Mouse (Mus musculus) left cerebral cortex, adult 2 months (tissue): ENCODE data around the gene Pex16. TPM values are rescaled to one million over a fixed set of nuclear protein-coding genes. Genes with fewer than 3 reads are reported as not detected.
"Not testable (repeated sequence)": the region's sequence is repeated elsewhere in the genome, so short reads cannot be mapped to it uniquely, and the experiment has no call there.

ENCODE experiments used
- DNase-seq, 2 experiments: peaks; one replicate each; pipeline ENCODE4 v3.0.0; 2021 to 2022; ENCODE audit warnings: low spot score in 2 of 2, mixed read lengths in 1 of 2; ENCODE audit errors: extremely low spot score in 1 of 2
- H3K27ac ChIP-seq: fragments of 200-600 bp; 2 replicates; pipeline ENCODE4 v1.8.1; 2022
- H3K4me3 ChIP-seq: fragments of 200-600 bp; 2 replicates; pipeline ENCODE4 v1.8.1; 2022
- CTCF ChIP-seq: fragments of 200-600 bp; IDR thresholded peaks from 2 replicates; pipeline ENCODE4 v1.8.1; 2022; ENCODE audit warnings: antibody characterized with exemption, mild to moderate bottlenecking, moderate library complexity
- intact Hi-C: fragments of 180-260 bp; cut with DNase I; formaldehyde crosslinking; loops from one replicate; pipeline ENCODE4 v1.15.1; 2025
- total RNA-seq, 2 experiments: library from RNA; stranded (reverse); gene quantifications; 2 replicates each; pipeline ENCODE4 v1.2.3; 2021

Gene Pex16
- total RNA-seq, 2 experiments from 2014 or later, result 33.4 to 37.1 TPM

GRCm38 (mm10) chr2:92390206-92390930 lies 15.9 kb downstream of the Pex16 start:
- H3K27ac ChIP-seq, result peak overlapping the region; percentile 90
- intact Hi-C loops, result no loop called here
- no peak for TF ChIP-seq CTCF
- H3K4me3 ChIP-seq, result no peak overlapping the region; the same call in none of the 2 replicates
- DNase-seq, result no peak

- H3K27ac ChIP-seq, result peak overlapping the region; percentile 90
- H3K4me3 ChIP-seq, result peak overlapping the region; percentile 44
- no peak for TF ChIP-seq CTCF
- intact Hi-C loops, result no loop called here
- DNase-seq, result peak in 1 of 2 experiments; percentile 53
Observed at GRCm38 (mm10) chr2:92391116-92391515, 16.6 kb downstream of the Pex16 start.

- Histone ChIP-seq H3K4me3 (peak overlapping the region; percentile 44), H3K27ac (peak overlapping the region; percentile 90)
- DNase-seq, result no peak
- TF ChIP-seq CTCF, result no peak
- intact Hi-C loops, result no loop called here
Observed at GRCm38 (mm10) chr2:92391703-92392317, 17.3 kb downstream of the Pex16 start.

GRCm38 (mm10) chr2:92392318-92393264 lies 18.1 kb downstream of the Pex16 start:
- DNase-seq, result no peak
- intact Hi-C loops, result no loop called here
- peak overlapping the region; percentile 44 for H3K4me3 ChIP-seq
- peak overlapping the region; percentile 90 for H3K27ac ChIP-seq
- no peak for TF ChIP-seq CTCF

GRCm38 (mm10) chr2:92395535-92395934 lies 21.1 kb downstream of the Pex16 start:
- H3K4me3 ChIP-seq, result no peak overlapping the region
- TF ChIP-seq CTCF, result no peak
- no peak for DNase-seq
- intact Hi-C loops, result no loop called here
- no peak overlapping the region for H3K27ac ChIP-seq

- no peak overlapping the region for H3K4me3 ChIP-seq
- intact Hi-C loops, result no loop called here
- H3K27ac ChIP-seq, result no peak overlapping the region; the same call in 1 of the 2 replicates
- no peak for DNase-seq
- TF ChIP-seq CTCF, result no peak
Observed at GRCm38 (mm10) chr2:92397436-92397835, 23.0 kb downstream of the Pex16 start.

- H3K4me3 ChIP-seq, DNase-seq, H3K27ac ChIP-seq, intact Hi-C loops: not testable (repeated sequence)
Observed at GRCm38 (mm10) chr2:92399877-92400276, 25.4 kb downstream of the Pex16 start.

GRCm38 (mm10) chr2:92400682-92401081 lies 26.2 kb downstream of the Pex16 start:
- TF ChIP-seq CTCF, result no peak
- DNase-seq, result no peak
- peak overlapping the region; percentile 77 for H3K4me3 ChIP-seq
- intact Hi-C loops, result no loop called here
- peak overlapping the region; percentile 98 for H3K27ac ChIP-seq

GRCm38 (mm10) chr2:92401091-92401561 lies 26.6 kb downstream of the Pex16 start, which contains the start of gene Mapk8ip1:
TSS of gene Mapk8ip1 (minus strand) at chr2:92401263.
- H3K4me3 ChIP-seq, result peak within 1 kb of the TSS; percentile 77
- intact Hi-C loops, result no loop called here
- no peak for TF ChIP-seq CTCF
- no peak for DNase-seq
- H3K27ac ChIP-seq, result peak within 1 kb of the TSS; percentile 98

GRCm38 (mm10) chr2:92402591-92403326 lies 28.3 kb downstream of the Pex16 start:
- H3K27ac ChIP-seq, result peak overlapping the region; percentile 87
- no peak for DNase-seq
- no peak for TF ChIP-seq CTCF
- intact Hi-C loops, result no loop called here
- no peak overlapping the region for H3K4me3 ChIP-seq

- DNase-seq, result no peak
- Histone ChIP-seq H3K4me3 (no peak overlapping the region), H3K27ac (peak overlapping the region; percentile 80)
- TF ChIP-seq CTCF, result no peak
- intact Hi-C loops, result no loop called here
Observed at GRCm38 (mm10) chr2:92403776-92404319, 29.4 kb downstream of the Pex16 start.
